In genomic region chr2:132509261-132509660, GRCm38 (mm10) we compare ENCODE assay signal across 14 mouse cellular contexts.
A peak's percentile ranks its signal among the peaks of the same experiment; 100 is the strongest.
DNase-seq lines count a peak whose midpoint lies in the region; ATAC-seq and TF ChIP-seq lines count a peak whose summit lies in the region.
"Had no signal": no experiment of that assay in that cellular context is flagged by ENCODE, and none has a peak within 500 bp of the region (broad histone marks: within the 10 kb centered on the region; RNA-seq: fewer than 3 reads in every experiment).

No protein-coding gene starts in this region.

- no peak overlapping the region for H3K9ac ChIP-seq in heart, adult 2 months (ENCODE audit: low read depth, low read length)
- H3K9ac ChIP-seq in hindbrain, postnatal 0 days (replicated peaks; ENCODE audit: low read length): no peak overlapping the region
- no peak overlapping the region for H3K9ac ChIP-seq in forebrain, embryonic 16.5 days (replicated peaks; ENCODE audit: low read depth, low read length)
- H3K9ac ChIP-seq: embryonic facial prominence, embryonic 15.5 days; liver, embryonic 15.5 days had no signal

- H3K9me3 ChIP-seq in hindbrain, postnatal 0 days (ENCODE audit: low read length): no peaks in the 10 kb centered on the region
- H3K9me3 ChIP-seq in forebrain, embryonic 16.5 days (ENCODE audit: control insufficient read depth, low read length): no peaks in the 10 kb centered on the region
- H3K9me3 ChIP-seq: embryonic facial prominence, embryonic 15.5 days; liver, embryonic 15.5 days had no signal

- H3K36me3 ChIP-seq in heart, adult 2 months (ENCODE audit: control insufficient read depth, insufficient read depth, low read length): no peaks in the 10 kb centered on the region
- H3K36me3 ChIP-seq in hindbrain, postnatal 0 days (ENCODE audit: insufficient read depth, low read length): no peaks in the 10 kb centered on the region
- no peaks in the 10 kb centered on the region for H3K36me3 ChIP-seq in forebrain, embryonic 16.5 days (ENCODE audit: control insufficient read depth, insufficient read depth)
- H3K36me3 ChIP-seq: embryonic facial prominence, embryonic 15.5 days; liver, embryonic 15.5 days had no signal

- H3K27me3 ChIP-seq in heart, adult 2 months (ENCODE audit: control insufficient read depth, insufficient read depth, low read length): no peaks in the 10 kb centered on the region
- no peaks in the 10 kb centered on the region for H3K27me3 ChIP-seq in hindbrain, postnatal 0 days (ENCODE audit: insufficient read depth, low read length)
- H3K27me3 ChIP-seq in forebrain, embryonic 16.5 days (replicated peaks; ENCODE audit: control insufficient read depth, insufficient read depth, low read length): no peaks in the 10 kb centered on the region
- H3K27me3 ChIP-seq: embryonic facial prominence, embryonic 15.5 days had no signal

- H3K4me1 ChIP-seq in heart, adult 2 months (ENCODE audit: control insufficient read depth, insufficient read depth, low read length): no peaks in the 10 kb centered on the region; the same call in 1 of the 2 replicates
- H3K4me1 ChIP-seq in hindbrain, postnatal 0 days (ENCODE audit: insufficient read depth, low read length): peaks cover 6% of the 10 kb centered on the region; the same call in 1 of the 2 replicates
- peaks cover 3% of the 10 kb centered on the region; the same call in 1 of the 2 replicates for H3K4me1 ChIP-seq in forebrain, embryonic 16.5 days (replicated peaks; ENCODE audit: control insufficient read depth, insufficient read depth, low read length)

- no peak overlapping the region for H3K4me3 ChIP-seq in heart, adult 2 months
- no peak overlapping the region for H3K4me3 ChIP-seq in hindbrain, postnatal 0 days (ENCODE audit: low read length)
- H3K4me3 ChIP-seq in forebrain, embryonic 16.5 days (replicated peaks; ENCODE audit: low read length): no peak overlapping the region
- H3K4me3 ChIP-seq: embryonic facial prominence, embryonic 15.5 days; gastrocnemius, adult 2 months; liver, embryonic 15.5 days had no signal

- 46% methylated on average over 9 of the region's 9 CpGs for WGBS in heart, adult 2 months
- WGBS in hindbrain, postnatal 0 days: 74% methylated on average over 9 of the region's 9 CpGs
- WGBS in forebrain, embryonic 16.5 days: 72% methylated on average over 9 of the region's 9 CpGs

- no peaks in the 10 kb centered on the region for H3K79me2 ChIP-seq in heart, adult 2 months (replicated peaks; ENCODE audit: control insufficient read depth, insufficient read depth, low read length)

- H3K27ac ChIP-seq in heart, adult 2 months: no peak overlapping the region
- no peak overlapping the region for H3K27ac ChIP-seq in hindbrain, postnatal 0 days
- H3K27ac ChIP-seq in forebrain, embryonic 16.5 days (ENCODE audit: low read length): no peak overlapping the region
- H3K27ac ChIP-seq: embryonic facial prominence, embryonic 15.5 days; gastrocnemius, adult 2 months; liver, embryonic 15.5 days had no signal

- ATAC-seq in granulocyte monocyte progenitor cell, adult 5-6 weeks (replicated peaks; ENCODE audit: poor library complexity, severe bottlenecking): peak; percentile 44
- ATAC-seq in hindbrain, postnatal 0 days: no peak
- ATAC-seq in forebrain, embryonic 16.5 days: no peak
- ATAC-seq: Patski had no signal

- no peak for TF ChIP-seq POLR2A in heart, adult 2 months (IDR thresholded peaks at IDR 0.05; ENCODE audit: insufficient read depth, low read depth, low read length)

- DNase-seq in heart, adult 11 months: peak; percentile 36
- no peak for DNase-seq in heart, adult 2 months
- DNase-seq in A20 (ENCODE audit: low read depth, low spot score): peak; percentile 51
- peak; percentile 95 for DNase-seq in brain, adult 2 months (ENCODE audit: low read depth, low spot score)
- DNase-seq in natural killer cell, adult 2 months (ENCODE audit: low spot score in 2 of 2): no peak
- no peak for DNase-seq in hindbrain, postnatal 0 days (ENCODE audit: low spot score)
- DNase-seq: adrenal gland, postnatal 10 days; gastrocnemius, adult 2 months; kidney, postnatal 14 days had no signal

- TF ChIP-seq EP300 in heart, adult 2 months (IDR thresholded peaks at IDR 0.05; ENCODE audit: insufficient read depth, low read depth, low read length): no peak

- no peak overlapping the region for H3K4me2 ChIP-seq in hindbrain, postnatal 0 days (ENCODE audit: low read depth, low read length)
- H3K4me2 ChIP-seq in forebrain, embryonic 16.5 days (ENCODE audit: low read length): no peak overlapping the region
- H3K4me2 ChIP-seq: embryonic facial prominence, embryonic 15.5 days; liver, embryonic 15.5 days had no signal

- intact Hi-C loops in heart, adult 2 months (cut with DNase I): no loop called here

- TF ChIP-seq CTCF in heart, adult 2 months (IDR thresholded peaks at IDR 0.05): no peak
- TF ChIP-seq CTCF in hindbrain, postnatal 0 days (IDR thresholded peaks at IDR 0.05; ENCODE audit: low read depth): no peak

Comparison
In these comparisons a context has a peak if more than half of its experiments do, and no peak if none do; other contexts are left out.
1. DNase-seq: peak in heart, adult 11 months (single experiment), A20 (single experiment) and brain, adult 2 months (single experiment); none in heart, adult 2 months (0 of 2), natural killer cell, adult 2 months (0 of 2) and hindbrain, postnatal 0 days (single experiment).